Mouse (Mus musculus) CH12.LX (cell line): ENCODE measurements around the gene Vsig10l. TPM values are rescaled to one million over a fixed set of nuclear protein-coding genes. Genes with fewer than 3 reads are reported as not detected.

Experiments used
- DNase-seq: peaks from one replicate; pipeline ENCODE4 v3.0.0-alpha.2; 2013; ENCODE audit errors: extremely low read depth
- H3K27ac ChIP-seq: 2 replicates; pipeline ENCODE4 v1.5.1; 2012; ENCODE audit warnings: low read depth, mild to moderate bottlenecking, control low read depth, moderate library complexity; ENCODE audit not compliant: insufficient read depth
- H3K27me3 ChIP-seq: replicated peaks from 2 replicates; pipeline ENCODE3; 2012; ENCODE audit warnings: inconsistent platforms
- H3K36me3 ChIP-seq, 2 experiments: replicated peaks in 1 of 2; 2 replicates each; pipeline versions ENCODE3 to v1.6.1; 2012; ENCODE audit warnings: inconsistent platforms in 1 of 2, low read length in 1 of 2, mild to moderate bottlenecking in 1 of 2, mixed read lengths in 1 of 2, moderate library complexity in 1 of 2; ENCODE audit not compliant: control insufficient read depth in 1 of 2, insufficient read depth in 1 of 2
- H3K4me1 ChIP-seq, 2 experiments: 2 replicates each; pipeline ENCODE4 v1.6.1; 2012; ENCODE audit warnings: inconsistent platforms in 1 of 2, moderate library complexity in 1 of 2; ENCODE audit not compliant: insufficient read depth in 2 of 2, control insufficient read depth in 1 of 2
- H3K4me2 ChIP-seq: 2 replicates; pipeline ENCODE4 v1.6.1; 2012; ENCODE audit warnings: low read depth, mild to moderate bottlenecking, control low read depth; ENCODE audit not compliant: poor library complexity, insufficient read depth, severe bottlenecking
- H3K4me3 ChIP-seq, 3 experiments: fragments of 150-350 bp in 1 of 3; sonication (generic) in 1 of 3; replicated peaks in 1 of 3; 2 replicates each; pipeline versions ENCODE3 to v1.5.1; 2011 to 2012; ENCODE audit warnings: low read depth in 2 of 3, low read length in 2 of 3, mild to moderate bottlenecking in 2 of 3, moderate library complexity in 2 of 3, control low read depth in 1 of 3, improper control_type of control experiment in 1 of 3, inconsistent platforms in 1 of 3, mixed read lengths in 1 of 3; ENCODE audit not compliant: poor library complexity in 1 of 3
- H3K79me2 ChIP-seq: replicated peaks from 2 replicates; pipeline ENCODE4 v1.6.1; 2012; ENCODE audit warnings: mild to moderate bottlenecking, moderate library complexity; ENCODE audit not compliant: control insufficient read depth, poor library complexity, insufficient read depth, severe bottlenecking; ENCODE audit errors: extremely low read depth
- H3K9ac ChIP-seq: 2 replicates; pipeline ENCODE4 v1.6.1; 2012; ENCODE audit warnings: low read depth, mild to moderate bottlenecking, control low read depth, moderate library complexity; ENCODE audit not compliant: insufficient read depth
- H3K9me3 ChIP-seq: replicated peaks from 2 replicates; pipeline ENCODE3; 2012; ENCODE audit warnings: low read length, inconsistent platforms, mixed read lengths
- E2F4 ChIP-seq: IDR thresholded peaks from 2 replicates; pipeline ENCODE4 v1.6.1; 2011; ENCODE audit warnings: low read depth, low read length, improper control_type of control experiment; ENCODE audit not compliant: insufficient replicate concordance
- ELF1 ChIP-seq: IDR thresholded peaks from 2 replicates; pipeline ENCODE4 v1.6.1; 2014; ENCODE audit warnings: low read depth, mild to moderate bottlenecking, inconsistent platforms, low read length, improper control_type of control experiment
- GABPA ChIP-seq: IDR thresholded peaks from 2 replicates; pipeline ENCODE4 v1.6.1; 2012; ENCODE audit warnings: low read depth, low read length, improper control_type of control experiment, inconsistent platforms; ENCODE audit not compliant: insufficient replicate concordance
- HCFC1 ChIP-seq: IDR thresholded peaks from 2 replicates; pipeline ENCODE4 v1.6.1; 2012; ENCODE audit warnings: low read depth, mild to moderate bottlenecking, inconsistent platforms, low read length, improper control_type of control experiment
- JUN ChIP-seq: IDR thresholded peaks from 2 replicates; pipeline ENCODE4 v1.6.1; 2011; ENCODE audit warnings: low read depth, mild to moderate bottlenecking, low read length, improper control_type of control experiment, moderate library complexity; ENCODE audit not compliant: insufficient read depth
- JUND ChIP-seq: conservative IDR thresholded peaks from 2 replicates; pipeline ENCODE4 v1.6.1; 2011; ENCODE audit warnings: low read depth, low read length, improper control_type of control experiment
- KAT2A ChIP-seq: IDR thresholded peaks from 2 replicates; pipeline ENCODE4 v1.6.1; 2012; ENCODE audit warnings: low read length, improper control_type of control experiment, inconsistent platforms; ENCODE audit not compliant: insufficient replicate concordance
- MAFK ChIP-seq: IDR thresholded peaks from 2 replicates; pipeline ENCODE4 v1.6.1; 2011; ENCODE audit warnings: low read length, improper control_type of control experiment; ENCODE audit not compliant: insufficient replicate concordance
- MAZ ChIP-seq: IDR thresholded peaks from 2 replicates; pipeline ENCODE4 v1.6.1; 2012; ENCODE audit warnings: low read depth, mild to moderate bottlenecking, inconsistent platforms, low read length, improper control_type of control experiment, moderate library complexity
- MXI1 ChIP-seq: IDR thresholded peaks from 2 replicates; pipeline ENCODE4 v1.6.1; 2011; ENCODE audit warnings: mild to moderate bottlenecking, low read depth, low read length, improper control_type of control experiment
- NELFE ChIP-seq: IDR thresholded peaks from 2 replicates; pipeline ENCODE4 v1.6.1; 2011; ENCODE audit warnings: low read depth, low read length, improper control_type of control experiment
- NRF1 ChIP-seq: IDR thresholded peaks from 2 replicates; pipeline ENCODE4 v1.6.1; 2014; ENCODE audit warnings: low read depth, mild to moderate bottlenecking, inconsistent platforms, low read length, improper control_type of control experiment, moderate library complexity
- POLR2A ChIP-seq: IDR thresholded peaks from 2 replicates; pipeline ENCODE4 v1.6.1; 2011; ENCODE audit warnings: low read depth, mild to moderate bottlenecking, improper control_type of control experiment, low read length
- RAD21 ChIP-seq: IDR thresholded peaks from 2 replicates; pipeline ENCODE4 v1.6.1; 2011; ENCODE audit warnings: low read depth, mild to moderate bottlenecking, low read length, improper control_type of control experiment, moderate library complexity
- USF2 ChIP-seq: conservative IDR thresholded peaks from 2 replicates; pipeline ENCODE4 v1.6.1; 2011; ENCODE audit warnings: low read depth, low read length, improper control_type of control experiment
- ZC3H11A ChIP-seq: IDR thresholded peaks from 2 replicates; pipeline ENCODE4 v1.6.1; 2012; ENCODE audit warnings: low read depth, mild to moderate bottlenecking, inconsistent platforms, low read length, improper control_type of control experiment
- ZKSCAN1 ChIP-seq: IDR thresholded peaks from 2 replicates; pipeline ENCODE4 v1.6.1; 2012; ENCODE audit warnings: low read depth, inconsistent platforms, low read length, improper control_type of control experiment, borderline replicate concordance
- ZMIZ1 ChIP-seq: IDR thresholded peaks from 2 replicates; pipeline ENCODE4 v1.6.1; 2012; ENCODE audit warnings: low read depth, mild to moderate bottlenecking, inconsistent platforms, low read length, improper control_type of control experiment
- dilution Hi-C: fragments of 300-500 bp; cut with MboI; formaldehyde crosslinking; loops from 2 replicates; pipeline ENCODE4 v1.14.3; 2020; ENCODE audit warnings: low sequenced_read_pairs; ENCODE audit not compliant: extremely low pct_unique_long_range_greater_than_20kb, extremely low pct_ligation_motif_present
- in situ Hi-C: fragments of 300-500 bp; cut with MboI; formaldehyde crosslinking; loops from 3 replicates; pipeline ENCODE4 v1.14.3; 2019; ENCODE audit warnings: low sequenced_read_pairs, low pct_ligation_motif_present, low pct_unique_long_range_greater_than_20kb, mixed read lengths
- polyA plus RNA-seq: library from polyadenylated mRNA; unstranded; fragments of >175 nt; gene quantifications from 2 replicates; pipeline ENCODE4 v1.2.1, GENCODE M21; 2012; ENCODE audit warnings: low read depth; ENCODE audit not compliant: insufficient read length
- total RNA-seq, 2 experiments: library from RNA; depleted of rRNA; stranded (reverse); fragments of 300-350 nt in 1 of 2; fragments of >200 nt in 1 of 2; gene quantifications; 2 replicates each; pipeline ENCODE4 v1.2.3; 2012 to 2014

Gene Vsig10l
- total and polyA plus RNA-seq, 3 experiments = 0.12 to 0.99 (median 0.17) TPM

DNA sequence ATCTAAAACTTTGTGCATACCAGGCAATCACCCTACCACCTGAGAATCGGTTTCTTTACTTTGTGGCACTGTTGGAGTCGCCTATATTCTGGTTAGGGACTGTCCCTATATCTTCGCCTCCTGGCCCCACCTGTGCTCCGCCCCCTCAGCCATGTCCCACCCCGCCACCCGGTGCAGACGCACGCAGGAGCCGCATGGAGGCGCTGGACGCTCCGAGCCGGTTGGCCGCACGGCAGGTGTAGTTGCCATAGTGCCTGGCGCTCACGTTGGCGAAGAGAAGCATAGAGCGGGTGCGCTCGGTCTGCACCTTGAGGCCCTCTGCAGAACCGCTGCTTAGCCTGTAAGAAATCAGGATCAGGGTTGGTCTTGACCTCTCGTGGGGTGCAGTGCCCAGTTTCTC lies 12.8 kb downstream of the Vsig10l start:
- peaks cover 21% of the 10 kb centered on the region for H3K27me3 ChIP-seq
- in situ Hi-C loops = loop anchor here (25.0 kb wide), 1 partner anchor 312 kb away; the partner anchor contains the start of genes Klk10, Klk8 and Klk9
- H3K4me1 ChIP-seq = peaks cover 13 to 22% of the 10 kb centered on the region in 2 experiments
- H3K4me2 ChIP-seq = no peak overlapping the region
- H3K27ac ChIP-seq = no peak overlapping the region
- TF ChIP-seq MAZ = no peak
- TF ChIP-seq ELF1 = no peak
- no peak for TF ChIP-seq MAFK
- no peak for TF ChIP-seq E2F4
- TF ChIP-seq JUND = no peak
- TF ChIP-seq HCFC1 = no peak
- no peak for TF ChIP-seq RAD21
- TF ChIP-seq ZMIZ1 = no peak
- TF ChIP-seq POLR2A = no peak
- no peak for TF ChIP-seq ZC3H11A
- TF ChIP-seq GABPA = no peak
- TF ChIP-seq KAT2A = no peak
- TF ChIP-seq USF2 = no peak
- TF ChIP-seq JUN = no peak
- no peak for TF ChIP-seq MXI1
- no peak for TF ChIP-seq NRF1
- no peak for TF ChIP-seq NELFE
- H3K9me3 ChIP-seq = no peaks in the 10 kb centered on the region
- dilution Hi-C loops = no loop called here
- DNase-seq = no peak
- H3K79me2 ChIP-seq = no peaks in the 10 kb centered on the region
- no peak overlapping the region for H3K4me3 ChIP-seq
- H3K36me3 ChIP-seq = no peaks in the 10 kb centered on the region
- H3K9ac ChIP-seq = no peak overlapping the region

GRCm38 (mm10) chr7:43476376-43476775 lies 13.4 kb downstream of the Vsig10l start:
- H3K27ac ChIP-seq = no peak overlapping the region
- no peak for TF ChIP-seq ZKSCAN1
- no peak for TF ChIP-seq ZC3H11A
- no peak overlapping the region for H3K4me2 ChIP-seq
- in situ Hi-C loops = loop anchor here (25.0 kb wide), 1 partner anchor 311 kb away; the partner anchor contains the start of genes Klk10, Klk8 and Klk9
- H3K4me1 ChIP-seq = peaks cover 15 to 22% of the 10 kb centered on the region in 2 experiments
- H3K79me2 ChIP-seq = no peaks in the 10 kb centered on the region
- no peak overlapping the region for H3K4me3 ChIP-seq
- dilution Hi-C loops = no loop called here
- H3K36me3 ChIP-seq = no peaks in the 10 kb centered on the region
- no peaks in the 10 kb centered on the region for H3K9me3 ChIP-seq
- no peak for DNase-seq
- peaks cover 25% of the 10 kb centered on the region for H3K27me3 ChIP-seq
- H3K9ac ChIP-seq = no peak overlapping the region
